20 mouse cellular contexts compared by ENCODE assay signal in genomic region chr6:127876436-127876835, GRCm38 (mm10). TPM values are rescaled to one million over a fixed set of nuclear protein-coding genes. Genes with fewer than 3 reads are reported as not detected.
DNase-seq lines count a peak whose midpoint lies in the region; ATAC-seq and TF ChIP-seq lines count a peak whose summit lies in the region.
"Had no signal": no experiment of that assay in that cellular context is flagged by ENCODE, and none has a peak within 500 bp of the region (broad histone marks: within the 10 kb centered on the region; RNA-seq: fewer than 3 reads in every experiment).

No protein-coding gene starts in this region.

- no peaks in the 10 kb centered on the region for H3K27me3 ChIP-seq in forebrain, embryonic 10.5 days (ENCODE audit: poor library complexity, severe bottlenecking)
- no peaks in the 10 kb centered on the region for H3K27me3 ChIP-seq in forebrain, embryonic 11.5 days (ENCODE audit: control insufficient read depth, insufficient read depth, low read length)
- H3K27me3 ChIP-seq in lung, embryonic 16.5 days (ENCODE audit: control insufficient read depth, insufficient read depth, low read depth, low read length), result no peaks in the 10 kb centered on the region
- H3K27me3 ChIP-seq in embryonic facial prominence, embryonic 15.5 days, result no peaks in the 10 kb centered on the region
- H3K27me3 ChIP-seq in limb, embryonic 14.5 days (ENCODE audit: control insufficient read depth, insufficient read depth, low read length), result no peaks in the 10 kb centered on the region
- H3K27me3 ChIP-seq: hindbrain, embryonic 13.5 days; liver, embryonic 12.5 days; neural tube, embryonic 15.5 days; stomach, embryonic 15.5 days had no signal

- no peak overlapping the region for H3K4me3 ChIP-seq in forebrain, embryonic 10.5 days
- H3K4me3 ChIP-seq in forebrain, embryonic 11.5 days (ENCODE audit: low read depth, low read length), result no peak overlapping the region
- H3K4me3 ChIP-seq in lung, embryonic 16.5 days (ENCODE audit: low read length), result no peak overlapping the region
- no peak overlapping the region for H3K4me3 ChIP-seq in embryonic facial prominence, embryonic 15.5 days (replicated peaks)
- H3K4me3 ChIP-seq in limb, embryonic 14.5 days (replicated peaks; ENCODE audit: low read length), result no peak overlapping the region
- H3K4me3 ChIP-seq: erythroblast, embryonic 14.5 days; hindbrain, embryonic 13.5 days; liver, embryonic 12.5 days; midbrain, embryonic 10.5 days; neural tube, embryonic 15.5 days; stomach, embryonic 15.5 days had no signal

- peak overlapping the region; percentile 51; the same call in 1 of the 2 replicates for H3K27ac ChIP-seq in forebrain, embryonic 10.5 days
- no peak overlapping the region for H3K27ac ChIP-seq in forebrain, embryonic 11.5 days (ENCODE audit: low read depth, low read length)
- peak overlapping the region; percentile 24; the same call in 1 of the 2 replicates for H3K27ac ChIP-seq in lung, embryonic 16.5 days (ENCODE audit: low read length)
- peak overlapping the region; percentile 73 for H3K27ac ChIP-seq in embryonic facial prominence, embryonic 15.5 days (replicated peaks)
- H3K27ac ChIP-seq in limb, embryonic 14.5 days (replicated peaks; ENCODE audit: low read depth, low read length), result 0 out of 2 replicates have a peak overlapping the region, but pooled peaks have one; percentile 15
- H3K27ac ChIP-seq: hindbrain, embryonic 13.5 days; liver, embryonic 12.5 days; neural tube, embryonic 15.5 days; stomach, embryonic 15.5 days had no signal

- H3K4me2 ChIP-seq in forebrain, embryonic 11.5 days (ENCODE audit: low read depth, low read length, severe bottlenecking), result no peak overlapping the region
- no peak overlapping the region for H3K4me2 ChIP-seq in lung, embryonic 16.5 days (ENCODE audit: low read depth, low read length)
- peak overlapping the region; percentile 31; the same call in 1 of the 2 replicates for H3K4me2 ChIP-seq in embryonic facial prominence, embryonic 15.5 days (replicated peaks)
- H3K4me2 ChIP-seq in limb, embryonic 14.5 days (replicated peaks; ENCODE audit: low read depth, low read length, severe bottlenecking), result 0 out of 2 replicates have a peak overlapping the region, but pooled peaks have one; percentile 30
- H3K4me2 ChIP-seq: hindbrain, embryonic 13.5 days; liver, embryonic 12.5 days; neural tube, embryonic 15.5 days; stomach, embryonic 15.5 days had no signal

- H3K36me3 ChIP-seq in forebrain, embryonic 10.5 days (replicated peaks), result no peaks in the 10 kb centered on the region
- no peaks in the 10 kb centered on the region for H3K36me3 ChIP-seq in forebrain, embryonic 11.5 days (ENCODE audit: control insufficient read depth, insufficient read depth, low read length)
- H3K36me3 ChIP-seq in lung, embryonic 16.5 days (ENCODE audit: control insufficient read depth, insufficient read depth, low read length), result no peaks in the 10 kb centered on the region
- no peaks in the 10 kb centered on the region for H3K36me3 ChIP-seq in embryonic facial prominence, embryonic 15.5 days
- H3K36me3 ChIP-seq in limb, embryonic 14.5 days (ENCODE audit: control insufficient read depth, insufficient read depth, low read length), result no peaks in the 10 kb centered on the region
- H3K36me3 ChIP-seq: hindbrain, embryonic 13.5 days; liver, embryonic 12.5 days; midbrain, embryonic 10.5 days; neural tube, embryonic 15.5 days; stomach, embryonic 15.5 days had no signal

- no peak for DNase-seq in forebrain, embryonic 10.5 days (ENCODE audit: extremely low spot score, low spot score)
- DNase-seq in forebrain, embryonic 11.5 days (ENCODE audit: low spot score), result no peak
- no peak for DNase-seq in lung, adult 18-20 months
- DNase-seq in limb, embryonic 14.5 days (ENCODE audit: low spot score), result no peak
- DNase-seq in yolk sac, embryonic 10.5 days (ENCODE audit: low spot score), result no peak
- DNase-seq in liver, result no peak
- DNase-seq: cerebellum, adult 2 months; cerebellum, postnatal 25 days; kidney, adult 18-20 months; lung, adult 2 months had no signal

- H3K4me1 ChIP-seq in forebrain, embryonic 10.5 days, result peaks cover 18% of the 10 kb centered on the region
- H3K4me1 ChIP-seq in forebrain, embryonic 11.5 days (replicated peaks; ENCODE audit: control insufficient read depth, insufficient read depth, low read length), result no peaks in the 10 kb centered on the region
- peaks cover 15% of the 10 kb centered on the region for H3K4me1 ChIP-seq in lung, embryonic 16.5 days (replicated peaks; ENCODE audit: control insufficient read depth, insufficient read depth, low read length)
- peaks cover 51% of the 10 kb centered on the region for H3K4me1 ChIP-seq in embryonic facial prominence, embryonic 15.5 days
- peaks cover 28% of the 10 kb centered on the region for H3K4me1 ChIP-seq in limb, embryonic 14.5 days (ENCODE audit: control insufficient read depth, insufficient read depth, low read length)
- H3K4me1 ChIP-seq: hindbrain, embryonic 13.5 days; liver, embryonic 12.5 days; stomach, embryonic 15.5 days had no signal

- peaks cover 9% of the 10 kb centered on the region for H3K9me3 ChIP-seq in forebrain, embryonic 10.5 days
- H3K9me3 ChIP-seq in forebrain, embryonic 11.5 days (ENCODE audit: control insufficient read depth, low read length), result peaks cover 5% of the 10 kb centered on the region; the same call in 1 of the 2 replicates
- peaks cover 6% of the 10 kb centered on the region; the same call in 1 of the 2 replicates for H3K9me3 ChIP-seq in lung, embryonic 16.5 days (ENCODE audit: control insufficient read depth, low read length)
- H3K9me3 ChIP-seq in embryonic facial prominence, embryonic 15.5 days (replicated peaks), result no peaks in the 10 kb centered on the region
- H3K9me3 ChIP-seq in limb, embryonic 14.5 days (ENCODE audit: control insufficient read depth, low read length), result peaks cover 6% of the 10 kb centered on the region; the same call in 1 of the 2 replicates
- H3K9me3 ChIP-seq: neural tube, embryonic 15.5 days had no signal

- H3K9ac ChIP-seq in forebrain, embryonic 11.5 days (ENCODE audit: low read length), result no peak overlapping the region
- H3K9ac ChIP-seq in lung, embryonic 16.5 days (ENCODE audit: low read length), result no peak overlapping the region
- H3K9ac ChIP-seq in embryonic facial prominence, embryonic 15.5 days, result no peak overlapping the region
- H3K9ac ChIP-seq in limb, embryonic 14.5 days (ENCODE audit: low read depth, low read length, severe bottlenecking), result no peak overlapping the region
- H3K9ac ChIP-seq: hindbrain, embryonic 13.5 days; liver, embryonic 12.5 days; neural tube, embryonic 15.5 days; stomach, embryonic 15.5 days had no signal

- WGBS in forebrain, embryonic 10.5 days, result 91% methylated on average over 9 of the region's 9 CpGs
- 92% methylated on average over 9 of the region's 9 CpGs for WGBS in forebrain, embryonic 11.5 days
- WGBS in lung, embryonic 16.5 days, result 50% methylated on average over 9 of the region's 9 CpGs
- whole genome bisulfite sequencing in embryonic facial prominence, embryonic 15.5 days, result 64% methylated on average over 9 of the region's 9 CpGs
- WGBS in limb, embryonic 14.5 days, result 75% methylated on average over 9 of the region's 9 CpGs

- ATAC-seq in forebrain, embryonic 11.5 days (replicated peaks; ENCODE audit: low FRiP score), result no peak
- no peak; the same call in 1 of the 2 replicates for ATAC-seq in lung, embryonic 16.5 days (ENCODE audit: low read depth)
- ATAC-seq in embryonic facial prominence, embryonic 15.5 days (ENCODE audit: insufficient number of reproducible peaks, low FRiP score, low TSS enrichment, low read depth), result peak; percentile 15; the same call in 1 of the 2 replicates
- ATAC-seq in limb, embryonic 14.5 days (ENCODE audit: low FRiP score, low read depth), result no peak
- ATAC-seq: forebrain, embryonic 14.5 days; inflammation-experienced regulatory T-cells, adult 6 months; liver, embryonic 12.5 days had no signal

- TF ChIP-seq POLR2A in limb, embryonic 14.5 days (IDR thresholded peaks at IDR 0.05; ENCODE audit: borderline replicate concordance, extremely low read depth, insufficient read depth, insufficient read length), result no peak

RNA-seq across cellular contexts. Expression of gene Tspan11, which starts 11.0 kb away (rescaled TPM):
- polyA plus RNA-seq in forebrain, embryonic 10.5 days (2016; fragmentation: Nextera tagmentation; extraction: Ambion mirVana), result 3.6 and 3.9 TPM in 2 replicates
- 6.4 and 9.7 TPM in 2 replicates for polyA plus RNA-seq in forebrain, embryonic 11.5 days (2014; fragmentation: Nextera tagmentation; extraction: Ambion mirVana)
- 22.0 and 23.8 TPM in 2 replicates for polyA plus RNA-seq in lung, embryonic 16.5 days (2015; fragmentation: Nextera tagmentation; extraction: Ambion mirVana)
- polyA plus RNA-seq in embryonic facial prominence, embryonic 15.5 days (2015; fragmentation: Nextera tagmentation; extraction: Ambion mirVana), result 29.6 and 37.8 TPM in 2 replicates
- 18.5 and 20.1 TPM in 2 replicates for polyA plus RNA-seq in limb, embryonic 14.5 days (2012; rRNA removed)
- polyA plus RNA-seq in limb, embryonic 14.5 days (2014; fragmentation: Nextera tagmentation; extraction: Ambion mirVana), result 19.8 and 25.2 TPM in 2 replicates
- polyA plus RNA-seq: erythroblast, embryonic 14.5 days; inflammation-experienced regulatory T-cells, adult 6 months had no signal

Comparison
In these comparisons a context has a peak if more than half of its experiments do, and no peak if none do; other contexts are left out.
1. H3K4me2 ChIP-seq: peak in embryonic facial prominence, embryonic 15.5 days (single experiment) and limb, embryonic 14.5 days (single experiment); none in forebrain, embryonic 11.5 days (single experiment) and lung, embryonic 16.5 days (single experiment).